Mouse (Mus musculus) midbrain, embryonic 15.5 days (tissue): ENCODE measurements around the gene Olfr959. TPM values are rescaled to one million over a fixed set of nuclear protein-coding genes. Genes with fewer than 3 reads are reported as not detected.

Experiments used
- ATAC-seq: fragments of 200-750 bp; cut with Nextera tagmentation; replicated peaks from 2 replicates; pipeline ENCODE4 v1.8.0; 2017; ENCODE audit warnings: moderate TSS enrichment
- H3K27ac ChIP-seq: fragments of 300-500 bp; sonication (generic); 2 replicates; pipeline ENCODE4 v1.5.1; 2015; ENCODE audit warnings: mild to moderate bottlenecking, inconsistent platforms
- H3K27me3 ChIP-seq: fragments of 300-500 bp; sonication (generic); replicated peaks from 2 replicates; pipeline ENCODE4 v1.6.1; 2015; ENCODE audit warnings: inconsistent platforms
- H3K36me3 ChIP-seq: fragments of 300-500 bp; sonication (generic); replicated peaks from 2 replicates; pipeline ENCODE4 v1.6.1; 2015; ENCODE audit warnings: inconsistent platforms
- H3K4me1 ChIP-seq: fragments of 300-500 bp; sonication (generic); 2 replicates; pipeline ENCODE4 v1.6.1; 2015; ENCODE audit warnings: inconsistent platforms
- H3K4me2 ChIP-seq: fragments of 300-500 bp; sonication (generic); 2 replicates; pipeline ENCODE4 v1.6.1; 2015; ENCODE audit warnings: inconsistent platforms, mild to moderate bottlenecking, moderate library complexity
- H3K4me3 ChIP-seq: fragments of 300-500 bp; sonication (generic); 2 replicates; pipeline ENCODE4 v1.5.1; 2015; ENCODE audit warnings: mild to moderate bottlenecking, inconsistent platforms
- H3K9ac ChIP-seq: fragments of 300-500 bp; sonication (generic); 2 replicates; pipeline ENCODE4 v1.6.1; 2015; ENCODE audit warnings: mild to moderate bottlenecking, inconsistent platforms
- H3K9me3 ChIP-seq: fragments of 300-500 bp; sonication (generic); 2 replicates; pipeline ENCODE4 v1.6.1; 2016; ENCODE audit warnings: inconsistent platforms
- WGBS: fragments of 180-500 bp; shearing (Covaris S2); methylation state at CpG from one replicate; pipeline ENCODE4 v1.1.7; 2015; ENCODE audit warnings: mixed read lengths; 5-methylcytosine and 5-hydroxymethylcytosine counted together
- polyA plus RNA-seq: library from polyadenylated mRNA; unstranded; fragments of >200 nt; fragmentation: Nextera tagmentation; extraction: Ambion mirVana; gene quantifications from 2 replicates; pipeline ENCODE4 v1.2.1, GENCODE M21; 2015

Olfr959 gene
- not detected in 2 replicates for polyA plus RNA-seq

GRCm38 (mm10) chr9:39575469-39575868 lies at the start of gene Olfr959:
Gene Olfr959 (minus strand): TSS chr9:39575569.
- no peak for ATAC-seq
- no peak within 1 kb of the TSS for H3K27ac ChIP-seq
- 86% methylated on average over 3 of the region's 3 CpGs for WGBS
- no peaks in the 10 kb centered on the region for H3K4me1 ChIP-seq
- no peak within 1 kb of the TSS for H3K4me2 ChIP-seq
- H3K36me3 ChIP-seq: no peaks in the 10 kb centered on the region
- H3K9ac ChIP-seq: no peak within 1 kb of the TSS
- no peak within 1 kb of the TSS for H3K4me3 ChIP-seq
- H3K9me3 ChIP-seq: no peaks in the 10 kb centered on the region
- H3K27me3 ChIP-seq: no peaks in the 10 kb centered on the region

- Histone ChIP-seq H3K27me3 (no peaks in the 10 kb centered on the region), H3K4me3 (no peak overlapping the region), H3K9me3 (no peaks in the 10 kb centered on the region), H3K9ac (no peak overlapping the region), H3K27ac (no peak overlapping the region), H3K4me2 (no peak overlapping the region), H3K4me1 (no peaks in the 10 kb centered on the region), H3K36me3 (no peaks in the 10 kb centered on the region)
- no peak for ATAC-seq
- 88% methylated on average over 2 of the region's 2 CpGs for WGBS
Measured at GRCm38 (mm10) chr9:39624711-39625110, 49.3 kb upstream of the Olfr959 start.

DNA sequence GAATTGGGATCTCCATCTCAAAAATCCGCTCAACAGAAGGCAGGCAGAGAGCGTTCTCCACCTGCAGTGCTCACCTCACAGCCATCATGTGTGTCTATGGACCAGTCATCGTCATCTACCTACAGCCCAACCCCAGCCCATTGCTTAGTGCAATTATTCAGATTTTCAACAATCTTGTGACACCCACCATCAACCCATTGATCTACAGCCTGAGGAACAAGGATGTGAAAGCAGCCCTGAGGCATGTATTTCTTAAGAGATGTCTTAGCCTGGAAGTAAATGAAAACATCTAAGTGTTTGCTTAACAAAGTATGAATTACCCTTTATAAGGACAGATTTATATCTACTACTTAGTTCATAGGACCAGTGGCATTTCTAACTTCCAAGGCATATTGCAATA lies 48.4 kb upstream of the Olfr959 start:
- WGBS: 90% methylated on average over 3 of the region's 3 CpGs
- Histone ChIP-seq H3K27ac (no peak overlapping the region), H3K4me1 (no peaks in the 10 kb centered on the region), H3K4me3 (no peak overlapping the region), H3K27me3 (no peaks in the 10 kb centered on the region), H3K36me3 (no peaks in the 10 kb centered on the region), H3K4me2 (no peak overlapping the region), H3K9ac (no peak overlapping the region), H3K9me3 (no peaks in the 10 kb centered on the region)
- no peak for ATAC-seq

DNA sequence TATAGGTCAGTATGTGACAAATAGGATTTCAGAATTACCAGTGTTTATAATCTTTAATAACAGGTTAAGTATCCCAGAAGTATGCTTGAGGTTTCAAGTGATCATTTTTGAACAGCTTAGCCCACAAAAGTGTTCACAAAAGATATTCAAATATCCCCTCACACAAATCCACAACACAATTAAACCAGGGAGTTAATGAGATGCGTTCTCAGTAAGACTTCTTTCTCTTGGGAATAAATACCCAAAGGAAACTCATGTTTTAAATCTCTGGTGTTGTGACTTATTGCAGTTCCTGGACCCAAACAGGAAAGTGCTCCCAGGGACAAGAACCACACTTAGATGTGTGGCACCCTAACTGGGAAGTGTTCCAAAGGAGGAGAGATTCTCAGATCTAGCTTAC lies 45.7 kb upstream of the Olfr959 start, which contains the start of gene Olfr960:
Olfr960 (plus strand) TSS at position 301 of the 400 bp plus-strand sequence.
- 64% methylated on average over 1 of the region's 1 CpGs for WGBS
- no peak within 1 kb of the TSS for H3K9ac ChIP-seq
- no peak within 1 kb of the TSS for H3K4me2 ChIP-seq
- H3K4me1 ChIP-seq: no peaks in the 10 kb centered on the region
- no peak within 1 kb of the TSS for H3K4me3 ChIP-seq
- no peak within 1 kb of the TSS for H3K27ac ChIP-seq
- no peaks in the 10 kb centered on the region for H3K27me3 ChIP-seq
- no peak for ATAC-seq
- no peaks in the 10 kb centered on the region for H3K36me3 ChIP-seq
- no peaks in the 10 kb centered on the region for H3K9me3 ChIP-seq

DNA sequence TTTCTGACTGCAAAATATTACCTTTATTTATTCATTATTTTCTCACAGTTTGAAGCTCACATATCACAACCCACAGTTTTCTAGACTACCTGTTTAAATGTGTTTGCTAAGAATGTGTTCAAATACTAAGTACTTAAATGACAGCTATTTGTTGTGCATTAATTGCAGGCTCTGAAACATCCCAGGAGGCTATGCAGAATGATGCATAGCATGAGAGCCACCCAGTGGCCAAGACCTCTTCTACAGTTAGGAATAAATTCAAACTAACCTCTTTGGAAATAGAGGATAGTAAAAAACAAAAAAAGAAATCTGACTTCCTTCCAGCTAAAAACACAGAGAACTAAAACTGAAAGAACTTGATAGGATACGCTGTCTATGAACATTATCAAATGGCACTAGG lies 36.6 kb upstream of the Olfr959 start:
- Histone ChIP-seq H3K4me3 (no peak overlapping the region), H3K36me3 (no peaks in the 10 kb centered on the region), H3K9me3 (no peaks in the 10 kb centered on the region), H3K27ac (no peak overlapping the region), H3K9ac (no peak overlapping the region), H3K4me2 (no peak overlapping the region), H3K4me1 (no peaks in the 10 kb centered on the region), H3K27me3 (no peaks in the 10 kb centered on the region)
- WGBS: 70% methylated on average over 1 of the region's 1 CpGs
- 0 out of 2 replicates have a peak, but pooled peaks have one; percentile 56 for ATAC-seq

DNA sequence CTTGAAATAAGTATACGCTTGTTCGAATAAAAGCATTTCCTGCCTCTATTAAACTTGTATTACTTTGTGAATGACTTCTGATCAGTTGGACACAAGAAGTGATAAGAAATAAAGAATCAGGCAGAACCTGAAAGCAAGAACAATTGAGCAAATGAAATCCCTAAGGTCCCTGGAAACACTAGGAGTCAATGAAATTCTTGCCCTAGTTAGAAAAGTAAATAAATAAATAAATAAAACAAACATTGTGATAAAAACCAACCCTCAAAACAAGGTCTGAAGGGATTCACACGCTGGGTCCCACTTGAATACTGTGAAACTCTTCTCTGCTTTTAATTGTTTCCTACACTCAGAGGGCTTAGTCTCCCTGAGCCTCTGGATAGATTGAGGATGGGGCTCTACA lies 35.0 kb upstream of the Olfr959 start, which contains the start of gene Olfr148:
Olfr148 (plus strand) TSS at position 301 of the 400 bp plus-strand sequence.
- no peak for ATAC-seq
- H3K4me1 ChIP-seq: no peaks in the 10 kb centered on the region
- H3K36me3 ChIP-seq: no peaks in the 10 kb centered on the region
- no peak within 1 kb of the TSS for H3K9ac ChIP-seq
- no peak within 1 kb of the TSS for H3K4me2 ChIP-seq
- no peak within 1 kb of the TSS for H3K4me3 ChIP-seq
- WGBS: 74% methylated on average over 3 of the region's 3 CpGs
- no peaks in the 10 kb centered on the region for H3K27me3 ChIP-seq
- H3K27ac ChIP-seq: no peak within 1 kb of the TSS
- no peaks in the 10 kb centered on the region for H3K9me3 ChIP-seq

- Histone ChIP-seq H3K27me3 (no peaks in the 10 kb centered on the region), H3K36me3 (no peaks in the 10 kb centered on the region), H3K9ac (no peak overlapping the region), H3K27ac (no peak overlapping the region), H3K4me2 (no peak overlapping the region), H3K4me1 (peaks cover 8% of the 10 kb centered on the region; the same call in 1 of the 2 replicates), H3K4me3 (no peak overlapping the region), H3K9me3 (no peaks in the 10 kb centered on the region)
- no peak for ATAC-seq
Measured at GRCm38 (mm10) chr9:39608497-39608896, 33.1 kb upstream of the Olfr959 start.

- WGBS: under 1% methylated on average over 8 of the region's 8 CpGs
- ATAC-seq: peak; percentile 67
- Histone ChIP-seq H3K9ac (peak within 1 kb of the TSS; percentile 51), H3K27ac (peak within 1 kb of the TSS; percentile 85), H3K4me2 (peak within 1 kb of the TSS; percentile 95), H3K27me3 (no peaks in the 10 kb centered on the region), H3K4me3 (peak within 1 kb of the TSS; percentile 50), H3K9me3 (no peaks in the 10 kb centered on the region), H3K4me1 (peaks cover 15% of the 10 kb centered on the region; the same call in 1 of the 2 replicates), H3K36me3 (no peaks in the 10 kb centered on the region)
Measured at GRCm38 (mm10) chr9:39603999-39604453, 28.7 kb upstream of the Olfr959 start, which contains the start of gene AW551984. Gene AW551984 (minus strand): TSS chr9:39604403.

GRCm38 (mm10) chr9:39603333-39603845 lies 28.0 kb upstream of the Olfr959 start:
- Histone ChIP-seq H3K36me3 (no peaks in the 10 kb centered on the region), H3K9ac (peak overlapping the region; percentile 49), H3K27ac (peak overlapping the region; percentile 85), H3K27me3 (no peaks in the 10 kb centered on the region), H3K4me3 (peak overlapping the region; percentile 50), H3K4me2 (peak overlapping the region; percentile 95), H3K4me1 (peaks cover 15% of the 10 kb centered on the region; the same call in 1 of the 2 replicates), H3K9me3 (no peaks in the 10 kb centered on the region)
- WGBS: 0% methylated on average over 9 of the region's 9 CpGs
- ATAC-seq: peak; percentile 84

- Histone ChIP-seq H3K4me2 (peak overlapping the region; percentile 95), H3K9me3 (no peaks in the 10 kb centered on the region), H3K4me1 (peaks cover 15% of the 10 kb centered on the region; the same call in 1 of the 2 replicates), H3K27ac (peak overlapping the region; percentile 85), H3K36me3 (no peaks in the 10 kb centered on the region; the same call in 1 of the 2 replicates), H3K4me3 (peak overlapping the region; percentile 50), H3K9ac (peak overlapping the region; percentile 49), H3K27me3 (no peaks in the 10 kb centered on the region)
- WGBS: under 1% methylated on average over 19 of the region's 19 CpGs
- ATAC-seq: peak; percentile 94
Measured at GRCm38 (mm10) chr9:39602536-39603332, 27.4 kb upstream of the Olfr959 start.

DNA sequence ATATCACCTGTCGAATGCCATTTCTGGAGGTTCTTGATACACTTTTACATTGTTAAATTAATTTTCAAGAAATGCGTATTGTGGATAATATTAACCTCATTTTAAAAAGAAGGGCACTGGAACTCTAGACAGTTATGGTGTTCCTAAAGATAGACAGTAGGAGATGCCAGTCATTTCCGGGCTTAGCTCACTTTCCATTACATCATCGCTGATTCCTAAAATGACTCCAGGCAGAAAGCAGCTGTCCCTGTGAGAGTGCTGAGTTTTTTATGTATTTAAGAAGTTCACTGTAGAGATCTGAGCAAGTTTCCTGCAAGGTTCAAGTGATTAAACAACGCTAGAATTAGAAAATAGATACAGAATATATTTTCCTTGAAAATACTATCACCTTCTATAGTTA lies 1.7 kb upstream of the Olfr959 start:
- Histone ChIP-seq H3K9ac (no peak overlapping the region), H3K27ac (no peak overlapping the region), H3K9me3 (no peaks in the 10 kb centered on the region), H3K27me3 (no peaks in the 10 kb centered on the region), H3K4me3 (no peak overlapping the region), H3K4me1 (no peaks in the 10 kb centered on the region), H3K4me2 (no peak overlapping the region), H3K36me3 (no peaks in the 10 kb centered on the region)
- no peak for ATAC-seq
- WGBS: 90% methylated on average over 5 of the region's 5 CpGs

DNA sequence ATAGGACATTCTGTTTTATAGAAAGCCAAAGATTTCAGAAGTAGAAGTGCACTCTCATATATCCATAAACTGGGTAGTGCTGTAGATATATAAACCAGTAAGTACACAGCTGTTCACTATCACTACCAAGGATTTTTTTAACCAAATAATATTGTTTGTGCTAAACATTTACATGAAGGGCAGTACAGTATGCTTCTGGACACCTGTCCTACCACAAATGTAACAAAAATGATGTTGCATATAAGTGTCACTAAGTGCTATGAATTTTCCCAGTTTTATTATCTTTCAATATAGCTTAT lies 17.1 kb downstream of the Olfr959 start:
- H3K36me3 ChIP-seq: no peaks in the 10 kb centered on the region
- H3K27ac ChIP-seq: peak overlapping the region; percentile 89
- H3K27me3 ChIP-seq: no peaks in the 10 kb centered on the region
- peak; percentile 71 for ATAC-seq
- no peak overlapping the region for H3K4me2 ChIP-seq
- H3K9me3 ChIP-seq: no peaks in the 10 kb centered on the region
- H3K4me3 ChIP-seq: no peak overlapping the region
- H3K4me1 ChIP-seq: peaks cover 7% of the 10 kb centered on the region; the same call in 1 of the 2 replicates
- H3K9ac ChIP-seq: no peak overlapping the region
